Mouse (Mus musculus): ENCODE results near the gene Tjp2. TPM values are rescaled to one million over a fixed set of nuclear protein-coding genes. Genes with fewer than 3 reads are reported as not detected.
A peak's percentile ranks its signal among the peaks of the same experiment; 100 is the strongest.

Tjp2 gene
- polyA plus RNA-seq, 1 experiment = 22.1 TPM

- TF ChIP-seq CTCF (IDR thresholded peaks at IDR 0.05; ENCODE audit: control insufficient read depth, insufficient read depth, insufficient read length) (no peak), CEBPB (IDR thresholded peaks at IDR 0.05; ENCODE audit: low read depth) (no peak), FOSL1 (IDR thresholded peaks at IDR 0.05; ENCODE audit: insufficient read depth, low read length, poor library complexity, severe bottlenecking) (no peak), USF1 (IDR thresholded peaks at IDR 0.05; ENCODE audit: low read depth) (no peak), MYOD1 (IDR thresholded peaks at IDR 0.05; ENCODE audit: control insufficient read depth, insufficient read length, low read depth) (no peak), MYOG (IDR thresholded peaks at IDR 0.05; ENCODE audit: control insufficient read depth, extremely low read depth, insufficient read length) (no peak), MAX (IDR thresholded peaks at IDR 0.05) (no peak)
- H3K4me3 ChIP-seq (ENCODE audit: insufficient read depth, poor library complexity, severe bottlenecking) = no peak overlapping the region
- H3K36me3 ChIP-seq (ENCODE audit: control insufficient read depth, insufficient read depth) = no peaks in the 10 kb centered on the region
- peaks cover 91% of the 10 kb centered on the region for H3K79me2 ChIP-seq (ENCODE audit: control insufficient read depth, insufficient read depth)
- H3K79me3 ChIP-seq (ENCODE audit: low read depth) = peaks cover 34% of the 10 kb centered on the region
- no peak overlapping the region for H3ac ChIP-seq (ENCODE audit: control insufficient read depth, insufficient read length, low read depth)
- no peaks in the 10 kb centered on the region for H3K27me3 ChIP-seq (ENCODE audit: control insufficient read depth, insufficient read depth, insufficient read length)
These were observed 56.3 kb downstream of the Tjp2 start for GRCm38 (mm10) chr19:24168531-24168930.

- H3K79me3 ChIP-seq (ENCODE audit: low read depth) = peaks cover 31% of the 10 kb centered on the region
- no peaks in the 10 kb centered on the region for H3K27me3 ChIP-seq (ENCODE audit: control insufficient read depth, insufficient read depth, insufficient read length)
- no peaks in the 10 kb centered on the region for H3K36me3 ChIP-seq (ENCODE audit: control insufficient read depth, insufficient read depth)
- TF ChIP-seq CEBPB (IDR thresholded peaks at IDR 0.05; ENCODE audit: low read depth) (no peak), MYOD1 (IDR thresholded peaks at IDR 0.05; ENCODE audit: control insufficient read depth, insufficient read length, low read depth) (peak; percentile 91), MYOG (IDR thresholded peaks at IDR 0.05; ENCODE audit: control insufficient read depth, extremely low read depth, insufficient read length) (no peak), FOSL1 (IDR thresholded peaks at IDR 0.05; ENCODE audit: insufficient read depth, low read length, poor library complexity, severe bottlenecking) (peak; percentile 56), USF1 (IDR thresholded peaks at IDR 0.05; ENCODE audit: low read depth) (no peak), MAX (IDR thresholded peaks at IDR 0.05) (peak; percentile 71), CTCF (IDR thresholded peaks at IDR 0.05; ENCODE audit: control insufficient read depth, insufficient read depth, insufficient read length) (no peak)
- no peak overlapping the region for H3K4me3 ChIP-seq (ENCODE audit: insufficient read depth, poor library complexity, severe bottlenecking)
- H3K79me2 ChIP-seq (ENCODE audit: control insufficient read depth, insufficient read depth) = peaks cover 89% of the 10 kb centered on the region
- H3ac ChIP-seq (ENCODE audit: control insufficient read depth, insufficient read length, low read depth) = no peak overlapping the region
These were observed 58.2 kb downstream of the Tjp2 start for GRCm38 (mm10) chr19:24166516-24167091.

GRCm38 (mm10) chr19:24163974-24164373, 60.9 kb downstream of the Tjp2 start:
- Histone ChIP-seq H3K4me3 (ENCODE audit: insufficient read depth, poor library complexity, severe bottlenecking) (no peak overlapping the region), H3K79me2 (ENCODE audit: control insufficient read depth, insufficient read depth) (peaks cover 79% of the 10 kb centered on the region), H3ac (ENCODE audit: control insufficient read depth, insufficient read length, low read depth) (no peak overlapping the region), H3K27me3 (ENCODE audit: control insufficient read depth, insufficient read depth, insufficient read length) (no peaks in the 10 kb centered on the region), H3K36me3 (ENCODE audit: control insufficient read depth, insufficient read depth) (no peaks in the 10 kb centered on the region), H3K79me3 (ENCODE audit: low read depth) (peaks cover 28% of the 10 kb centered on the region)
- TF ChIP-seq CTCF (IDR thresholded peaks at IDR 0.05; ENCODE audit: control insufficient read depth, insufficient read depth, insufficient read length) (no peak), CEBPB (IDR thresholded peaks at IDR 0.05; ENCODE audit: low read depth) (no peak), MAX (IDR thresholded peaks at IDR 0.05) (no peak), MYOG (IDR thresholded peaks at IDR 0.05; ENCODE audit: control insufficient read depth, extremely low read depth, insufficient read length) (no peak), MYOD1 (IDR thresholded peaks at IDR 0.05; ENCODE audit: control insufficient read depth, insufficient read length, low read depth) (no peak), USF1 (IDR thresholded peaks at IDR 0.05; ENCODE audit: low read depth) (no peak), FOSL1 (IDR thresholded peaks at IDR 0.05; ENCODE audit: insufficient read depth, low read length, poor library complexity, severe bottlenecking) (no peak)

GRCm38 (mm10) chr19:24160460-24160859, 64.4 kb downstream of the Tjp2 start:
- Histone ChIP-seq H3ac (ENCODE audit: control insufficient read depth, insufficient read length, low read depth) (no peak overlapping the region), H3K27me3 (ENCODE audit: control insufficient read depth, insufficient read depth, insufficient read length) (no peaks in the 10 kb centered on the region), H3K79me3 (ENCODE audit: low read depth) (peaks cover 27% of the 10 kb centered on the region), H3K4me3 (ENCODE audit: insufficient read depth, poor library complexity, severe bottlenecking) (no peak overlapping the region), H3K36me3 (ENCODE audit: control insufficient read depth, insufficient read depth) (no peaks in the 10 kb centered on the region), H3K79me2 (ENCODE audit: control insufficient read depth, insufficient read depth) (peaks cover 74% of the 10 kb centered on the region)
- no peak for TF ChIP-seq MAX (IDR thresholded peaks at IDR 0.05)
- no peak for TF ChIP-seq FOSL1 (IDR thresholded peaks at IDR 0.05; ENCODE audit: insufficient read depth, low read length, poor library complexity, severe bottlenecking)
- TF ChIP-seq CTCF (IDR thresholded peaks at IDR 0.05; ENCODE audit: control insufficient read depth, insufficient read depth, insufficient read length) = no peak
- TF ChIP-seq CEBPB (IDR thresholded peaks at IDR 0.05; ENCODE audit: low read depth) = no peak
- TF ChIP-seq MYOG (IDR thresholded peaks at IDR 0.05; ENCODE audit: control insufficient read depth, extremely low read depth, insufficient read length) = no peak
- no peak for TF ChIP-seq USF1 (IDR thresholded peaks at IDR 0.05; ENCODE audit: low read depth)
- TF ChIP-seq MYOD1 (IDR thresholded peaks at IDR 0.05; ENCODE audit: control insufficient read depth, insufficient read length, low read depth) = no peak

GRCm38 (mm10) chr19:24159751-24160150, 65.1 kb downstream of the Tjp2 start:
- peaks cover 26% of the 10 kb centered on the region for H3K79me3 ChIP-seq (ENCODE audit: low read depth)
- no peaks in the 10 kb centered on the region for H3K27me3 ChIP-seq (ENCODE audit: control insufficient read depth, insufficient read depth, insufficient read length)
- no peak for TF ChIP-seq CEBPB (IDR thresholded peaks at IDR 0.05; ENCODE audit: low read depth)
- TF ChIP-seq FOSL1 (IDR thresholded peaks at IDR 0.05; ENCODE audit: insufficient read depth, low read length, poor library complexity, severe bottlenecking) = no peak
- TF ChIP-seq USF1 (IDR thresholded peaks at IDR 0.05; ENCODE audit: low read depth) = no peak
- no peak for TF ChIP-seq CTCF (IDR thresholded peaks at IDR 0.05; ENCODE audit: control insufficient read depth, insufficient read depth, insufficient read length)
- TF ChIP-seq MAX (IDR thresholded peaks at IDR 0.05) = no peak
- TF ChIP-seq MYOG (IDR thresholded peaks at IDR 0.05; ENCODE audit: control insufficient read depth, extremely low read depth, insufficient read length) = no peak
- TF ChIP-seq MYOD1 (IDR thresholded peaks at IDR 0.05; ENCODE audit: control insufficient read depth, insufficient read length, low read depth) = no peak
- H3K4me3 ChIP-seq (ENCODE audit: insufficient read depth, poor library complexity, severe bottlenecking) = no peak overlapping the region
- no peak overlapping the region for H3ac ChIP-seq (ENCODE audit: control insufficient read depth, insufficient read length, low read depth)
- peaks cover 74% of the 10 kb centered on the region for H3K79me2 ChIP-seq (ENCODE audit: control insufficient read depth, insufficient read depth)
- H3K36me3 ChIP-seq (ENCODE audit: control insufficient read depth, insufficient read depth) = no peaks in the 10 kb centered on the region
